Mouse (Mus musculus) liver, embryonic 15.5 days (tissue): ENCODE data around the gene Tnfrsf13c. TPM values are rescaled to one million over a fixed set of nuclear protein-coding genes. Genes with fewer than 3 reads are reported as not detected.
A peak's percentile ranks its signal among the peaks of the same experiment; 100 is the strongest.

Source experiments
- ATAC-seq: fragments of 200-750 bp; cut with Nextera tagmentation; 2 replicates; pipeline ENCODE4 v1.8.0; 2017; ENCODE audit warnings: moderate number of reproducible peaks, mild to moderate bottlenecking, moderate library complexity; ENCODE audit not compliant: insufficient read depth
- H3K27ac ChIP-seq: fragments of 300-500 bp; sonication (generic); replicated peaks from 2 replicates; pipeline ENCODE4 v1.5.1; 2015; ENCODE audit warnings: mild to moderate bottlenecking, inconsistent platforms
- H3K27me3 ChIP-seq: fragments of 300-500 bp; sonication (generic); 2 replicates; pipeline ENCODE4 v1.6.1; 2015; ENCODE audit warnings: mild to moderate bottlenecking, inconsistent platforms
- H3K36me3 ChIP-seq: fragments of 300-500 bp; sonication (generic); replicated peaks from 2 replicates; pipeline ENCODE4 v1.6.1; 2015; ENCODE audit warnings: moderate library complexity, mild to moderate bottlenecking, inconsistent platforms
- H3K4me1 ChIP-seq: fragments of 300-500 bp; sonication (generic); replicated peaks from 2 replicates; pipeline ENCODE4 v1.6.1; 2015; ENCODE audit warnings: inconsistent platforms
- H3K4me2 ChIP-seq: fragments of 300-500 bp; sonication (generic); 2 replicates; pipeline ENCODE4 v1.6.1; 2015; ENCODE audit warnings: moderate library complexity, mild to moderate bottlenecking, inconsistent platforms
- H3K4me3 ChIP-seq: fragments of 300-500 bp; sonication (generic); replicated peaks from 2 replicates; pipeline ENCODE4 v1.5.1; 2015; ENCODE audit warnings: mild to moderate bottlenecking, inconsistent platforms
- H3K9ac ChIP-seq: fragments of 300-500 bp; sonication (generic); 2 replicates; pipeline ENCODE4 v1.6.1; 2015; ENCODE audit warnings: moderate library complexity, mild to moderate bottlenecking, inconsistent platforms
- H3K9me3 ChIP-seq: fragments of 300-500 bp; sonication (generic); replicated peaks from 2 replicates; pipeline ENCODE4 v1.6.1; 2016; ENCODE audit warnings: inconsistent platforms
- WGBS: fragments of 180-500 bp; shearing (Covaris S2); methylation state at CpG from one replicate; pipeline ENCODE4 v1.1.7; 2015; ENCODE audit warnings: mixed read lengths; ENCODE audit not compliant: insufficient replicate concordance; 5-methylcytosine and 5-hydroxymethylcytosine counted together
- polyA plus RNA-seq: library from polyadenylated mRNA; unstranded; fragments of >200 nt; fragmentation: Nextera tagmentation; extraction: Ambion mirVana; gene quantifications from 2 replicates; pipeline ENCODE4 v1.2.1, GENCODE M21; 2015

The Tnfrsf13c gene
- polyA plus RNA-seq, 1 experiment from 2014 or later = 0.79 TPM

- peaks cover 45% of the 10 kb centered on the region for H3K4me1 ChIP-seq
- WGBS = 61% methylated on average over 6 of the region's 6 CpGs
- H3K9me3 ChIP-seq = no peaks in the 10 kb centered on the region
- peaks cover 7% of the 10 kb centered on the region for H3K36me3 ChIP-seq
- peak overlapping the region; percentile 50 for H3K9ac ChIP-seq
- H3K27ac ChIP-seq = peak overlapping the region; percentile 85
- ATAC-seq = peak; percentile 55
- H3K4me2 ChIP-seq = peak overlapping the region; percentile 68
- H3K27me3 ChIP-seq = peaks cover 17% of the 10 kb centered on the region
- peak overlapping the region; percentile 18 for H3K4me3 ChIP-seq
Observed at GRCm38 (mm10) chr15:82230098-82230611, 6.0 kb upstream of the Tnfrsf13c start.

GRCm38 (mm10) chr15:82229542-82230045, 5.4 kb upstream of the Tnfrsf13c start:
- Histone ChIP-seq H3K27me3 (peaks cover 23% of the 10 kb centered on the region), H3K4me2 (peak overlapping the region; percentile 68), H3K9ac (peak overlapping the region; percentile 50), H3K4me1 (peaks cover 50% of the 10 kb centered on the region), H3K36me3 (peaks cover 7% of the 10 kb centered on the region), H3K27ac (peak overlapping the region; percentile 85), H3K4me3 (peak overlapping the region; percentile 18), H3K9me3 (no peaks in the 10 kb centered on the region)
- ATAC-seq = peak; percentile 97
- WGBS = 37% methylated on average over 11 of the region's 11 CpGs

DNA sequence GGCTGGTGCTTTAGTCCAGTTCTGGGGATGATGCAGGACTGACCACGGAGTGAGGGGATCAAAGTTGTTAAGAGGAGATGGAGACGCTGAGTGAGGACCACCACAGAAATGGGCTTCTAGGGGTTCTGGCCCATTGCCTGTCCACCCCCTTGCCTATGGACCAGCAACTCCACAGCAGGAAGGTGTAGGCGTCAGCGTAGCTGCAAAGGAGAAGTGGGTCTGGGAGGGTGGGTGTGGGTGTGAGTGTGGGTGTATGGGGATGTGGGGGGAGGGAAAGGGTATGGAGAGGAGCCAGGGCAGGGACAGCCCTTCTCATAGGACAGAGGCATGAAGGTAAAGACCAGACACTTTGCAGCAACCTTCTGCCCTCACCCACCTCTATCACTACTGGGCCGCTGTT, 1.6 kb upstream of the Tnfrsf13c start:
- Histone ChIP-seq H3K9me3 (no peaks in the 10 kb centered on the region), H3K27me3 (peaks cover 60% of the 10 kb centered on the region), H3K9ac (no peak overlapping the region), H3K27ac (no peak overlapping the region), H3K4me3 (no peak overlapping the region), H3K4me2 (no peak overlapping the region), H3K4me1 (peaks cover 55% of the 10 kb centered on the region), H3K36me3 (no peaks in the 10 kb centered on the region)
- ATAC-seq = no peak
- WGBS = 64% methylated on average over 5 of the region's 5 CpGs

- H3K4me1 ChIP-seq = peaks cover 44% of the 10 kb centered on the region
- no peak overlapping the region; the same call in 1 of the 2 replicates for H3K9ac ChIP-seq
- no peak overlapping the region for H3K27ac ChIP-seq
- H3K4me2 ChIP-seq = peak overlapping the region; percentile 79
- WGBS = 33% methylated on average over 7 of the region's 7 CpGs
- peak overlapping the region; percentile 56 for H3K4me3 ChIP-seq
- peaks cover 67% of the 10 kb centered on the region for H3K27me3 ChIP-seq
- H3K9me3 ChIP-seq = no peaks in the 10 kb centered on the region
- no peaks in the 10 kb centered on the region for H3K36me3 ChIP-seq
- peak; percentile 72 for ATAC-seq
Observed at GRCm38 (mm10) chr15:82224602-82225215, 540 bp upstream of the Tnfrsf13c start.

DNA sequence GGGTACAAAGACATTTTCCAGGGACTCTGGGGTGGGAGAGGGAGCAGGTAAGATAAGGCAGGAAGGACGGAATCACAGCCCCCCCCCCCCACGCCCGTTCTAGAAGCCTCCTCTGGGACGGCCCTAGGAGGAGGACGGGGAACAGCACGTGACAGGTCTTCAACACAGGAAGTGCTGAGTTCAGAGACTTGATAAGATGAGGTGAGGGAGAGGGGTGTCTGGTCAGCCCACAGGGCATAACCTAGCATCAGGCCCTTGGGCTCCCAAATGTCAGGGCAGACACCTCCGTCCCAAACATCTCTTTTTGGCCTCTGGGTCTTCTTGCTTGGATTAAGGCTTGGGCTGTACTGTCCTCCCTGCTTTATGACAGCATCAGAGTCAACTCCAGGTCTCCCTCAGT, 918 bp downstream of the Tnfrsf13c start:
- 26% methylated on average over 7 of the region's 7 CpGs for WGBS
- peaks cover 30% of the 10 kb centered on the region for H3K4me1 ChIP-seq
- no peak overlapping the region for H3K27ac ChIP-seq
- no peaks in the 10 kb centered on the region for H3K36me3 ChIP-seq
- H3K9me3 ChIP-seq = no peaks in the 10 kb centered on the region
- H3K4me3 ChIP-seq = peak overlapping the region; percentile 56; the same call in 1 of the 2 replicates
- no peak overlapping the region for H3K9ac ChIP-seq
- ATAC-seq = no peak
- H3K4me2 ChIP-seq = peak overlapping the region; percentile 79
- H3K27me3 ChIP-seq = peaks cover 81% of the 10 kb centered on the region

GRCm38 (mm10) chr15:82221104-82221860, 2.9 kb downstream of the Tnfrsf13c start:
- H3K4me3 ChIP-seq = no peak overlapping the region
- peaks cover 94% of the 10 kb centered on the region for H3K27me3 ChIP-seq

GRCm38 (mm10) chr15:82220003-82220675, 4.0 kb downstream of the Tnfrsf13c start:
- peaks cover 17% of the 10 kb centered on the region for H3K4me1 ChIP-seq
- no peak overlapping the region for H3K4me3 ChIP-seq
- H3K9ac ChIP-seq = no peak overlapping the region
- no peak for ATAC-seq
- no peak overlapping the region for H3K4me2 ChIP-seq
- H3K27ac ChIP-seq = no peak overlapping the region
- peaks cover 94% of the 10 kb centered on the region for H3K27me3 ChIP-seq
- WGBS = 66% methylated on average over 12 of the region's 12 CpGs
- no peaks in the 10 kb centered on the region for H3K36me3 ChIP-seq
- no peaks in the 10 kb centered on the region for H3K9me3 ChIP-seq

More at GRCm38 (mm10) chr15:82221104-82221860, 2.9 kb downstream of the Tnfrsf13c start:
- WGBS = 65% methylated on average over 14 of the region's 14 CpGs
- H3K27ac ChIP-seq = no peak overlapping the region
- no peak for ATAC-seq
- H3K9me3 ChIP-seq = no peaks in the 10 kb centered on the region
- H3K36me3 ChIP-seq = no peaks in the 10 kb centered on the region
- no peak overlapping the region for H3K4me2 ChIP-seq
- H3K9ac ChIP-seq = no peak overlapping the region
- H3K4me1 ChIP-seq = peaks cover 26% of the 10 kb centered on the region

GRCm38 (mm10) chr15:82218778-82219666, 5.1 kb downstream of the Tnfrsf13c start:
- Histone ChIP-seq H3K9me3 (no peaks in the 10 kb centered on the region), H3K27me3 (peaks cover 94% of the 10 kb centered on the region), H3K4me1 (peaks cover 6% of the 10 kb centered on the region), H3K27ac (no peak overlapping the region), H3K36me3 (no peaks in the 10 kb centered on the region), H3K4me2 (no peak overlapping the region), H3K4me3 (no peak overlapping the region), H3K9ac (no peak overlapping the region)
- WGBS = 27% methylated on average over 26 of the region's 26 CpGs
- ATAC-seq = no peak

DNA sequence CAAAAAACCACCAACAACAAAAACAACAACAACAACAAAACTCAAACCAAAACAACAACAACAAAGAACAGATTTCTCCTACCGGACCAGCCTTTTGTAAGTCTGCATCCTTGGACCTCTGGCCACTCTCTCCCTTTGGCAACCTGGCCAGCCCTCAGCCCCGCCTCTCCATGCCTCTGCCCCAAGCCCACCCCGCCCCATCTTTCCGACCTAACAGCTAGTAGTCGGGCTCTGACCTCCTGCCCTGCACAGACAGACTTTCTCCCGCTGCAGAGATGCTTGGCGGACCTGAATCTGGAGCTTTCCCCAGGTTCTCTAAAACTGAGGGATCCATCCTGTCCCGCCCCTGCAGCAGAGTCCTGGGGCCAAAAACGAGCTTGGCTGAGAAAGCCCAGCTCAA, 6.2 kb downstream of the Tnfrsf13c start:
- Histone ChIP-seq H3K4me3 (no peak overlapping the region), H3K9ac (no peak overlapping the region), H3K4me1 (no peaks in the 10 kb centered on the region), H3K36me3 (no peaks in the 10 kb centered on the region), H3K27me3 (peaks cover 94% of the 10 kb centered on the region), H3K9me3 (no peaks in the 10 kb centered on the region), H3K4me2 (no peak overlapping the region), H3K27ac (no peak overlapping the region)
- ATAC-seq = no peak
- 52% methylated on average over 9 of the region's 9 CpGs for WGBS

DNA sequence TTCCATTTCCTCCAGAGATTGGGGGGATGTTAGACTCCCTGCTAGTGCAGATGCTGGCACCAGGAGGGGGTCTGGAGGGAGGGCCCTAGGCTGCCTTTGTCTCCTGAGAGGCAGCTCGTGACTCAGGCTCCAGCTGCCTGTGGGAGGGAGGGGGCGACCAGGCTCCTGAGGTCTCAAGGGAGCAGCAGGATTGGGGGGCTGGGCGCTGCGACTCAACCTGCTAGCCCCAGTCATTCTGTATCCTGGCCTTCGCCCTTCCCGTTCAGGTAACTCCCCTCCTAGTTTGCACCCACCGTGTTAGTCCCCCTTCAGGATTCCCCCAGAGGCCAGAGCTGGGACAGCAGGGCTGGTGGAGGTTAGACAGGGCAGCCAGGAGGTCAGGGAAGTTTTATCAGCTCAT, 7.1 kb downstream of the Tnfrsf13c start:
- no peak overlapping the region for H3K4me2 ChIP-seq
- peaks cover 94% of the 10 kb centered on the region for H3K27me3 ChIP-seq
- peaks cover 7% of the 10 kb centered on the region for H3K4me1 ChIP-seq
- WGBS = 35% methylated on average over 7 of the region's 7 CpGs
- no peak overlapping the region for H3K27ac ChIP-seq
- no peaks in the 10 kb centered on the region for H3K9me3 ChIP-seq
- no peak overlapping the region for H3K9ac ChIP-seq
- no peak for ATAC-seq
- H3K4me3 ChIP-seq = no peak overlapping the region
- H3K36me3 ChIP-seq = no peaks in the 10 kb centered on the region
